Mouse (Mus musculus): ENCODE measurements around the gene Myl3.

Myl3 gene

GRCm38 (mm10) chr9:110731859-110732258 is 9.8 kb upstream of the Myl3 start:
- no peak for DNase-seq (ENCODE audit: low spot score in 2 of 2)

GRCm38 (mm10) chr9:110732623-110733022 is 9.0 kb upstream of the Myl3 start:
- peak; percentile 53 to 59 for DNase-seq (ENCODE audit: low spot score in 2 of 2)

GRCm38 (mm10) chr9:110733102-110733501 is 8.6 kb upstream of the Myl3 start:
- no peak for DNase-seq (ENCODE audit: low spot score in 2 of 2)

- DNase-seq (ENCODE audit: low spot score in 2 of 2), result no peak
These were observed 7.5 kb upstream of the Myl3 start for GRCm38 (mm10) chr9:110734154-110734553.

- DNase-seq (ENCODE audit: low spot score in 2 of 2), result no peak
These were observed 5.3 kb upstream of the Myl3 start for GRCm38 (mm10) chr9:110736362-110736761.

- no peak for DNase-seq (ENCODE audit: low spot score in 2 of 2)
These were observed 3.6 kb upstream of the Myl3 start for GRCm38 (mm10) chr9:110738054-110738453.

GRCm38 (mm10) chr9:110739961-110740360 is 1.7 kb upstream of the Myl3 start:
- no peak for DNase-seq (ENCODE audit: low spot score in 2 of 2)

- no peak for DNase-seq (ENCODE audit: low spot score in 2 of 2)
These were observed 762 bp downstream of the Myl3 start for GRCm38 (mm10) chr9:110742295-110742950.

GRCm38 (mm10) chr9:110742951-110743455 is 1.3 kb downstream of the Myl3 start:
- DNase-seq (ENCODE audit: low spot score in 2 of 2), result no peak

GRCm38 (mm10) chr9:110743456-110744323 is 2.0 kb downstream of the Myl3 start:
- no peak for DNase-seq (ENCODE audit: low spot score in 2 of 2)

- DNase-seq (ENCODE audit: low spot score in 2 of 2), result no peak
These were observed 4.1 kb downstream of the Myl3 start for GRCm38 (mm10) chr9:110745752-110746151.

GRCm38 (mm10) chr9:110746238-110746637 is 4.6 kb downstream of the Myl3 start:
- DNase-seq (ENCODE audit: low spot score in 2 of 2), result no peak

GRCm38 (mm10) chr9:110746961-110747360 is 5.3 kb downstream of the Myl3 start, which contains the start of gene Pth1r:
Gene Pth1r (minus strand): TSS chr9:110747145.
- no peak for DNase-seq (ENCODE audit: low spot score in 2 of 2)

GRCm38 (mm10) chr9:110748451-110748850 is 6.8 kb downstream of the Myl3 start:
- no peak for DNase-seq (ENCODE audit: low spot score in 2 of 2)

- no peak for DNase-seq (ENCODE audit: low spot score in 2 of 2)
These were observed 8.9 kb downstream of the Myl3 start for GRCm38 (mm10) chr9:110750404-110751187.

- no peak for DNase-seq (ENCODE audit: low spot score in 2 of 2)
These were observed 9.8 kb downstream of the Myl3 start for GRCm38 (mm10) chr9:110751412-110751811.

- DNase-seq (ENCODE audit: low spot score in 2 of 2), result no peak
These were observed 11.3 kb downstream of the Myl3 start for GRCm38 (mm10) chr9:110752917-110753435.

- no peak for DNase-seq (ENCODE audit: low spot score in 2 of 2)
These were observed 12.1 kb downstream of the Myl3 start for GRCm38 (mm10) chr9:110753773-110754172.

- DNase-seq (ENCODE audit: low spot score in 2 of 2), result no peak
These were observed 16.2 kb downstream of the Myl3 start for GRCm38 (mm10) chr9:110757816-110758215.

GRCm38 (mm10) chr9:110758605-110759004 is 16.9 kb downstream of the Myl3 start:
- peak in 1 of 2 experiments; percentile 6 for DNase-seq (ENCODE audit: low spot score in 2 of 2)

GRCm38 (mm10) chr9:110759265-110759664 is 17.6 kb downstream of the Myl3 start:
- DNase-seq (ENCODE audit: low spot score in 2 of 2), result peak; percentile 17 to 29

GRCm38 (mm10) chr9:110760886-110761285 is 19.2 kb downstream of the Myl3 start:
- no peak for DNase-seq (ENCODE audit: low spot score in 2 of 2)
